Mouse (Mus musculus) megakaryocyte, embryonic 14.5 days (primary cell): ENCODE results near the gene Scgb2b18.
"Not testable (repeated sequence)": the region's sequence is repeated elsewhere in the genome, so short reads cannot be mapped to it uniquely, and the experiment has no call there.

Source experiments
- FLI1 ChIP-seq: IDR thresholded peaks from 2 replicates; pipeline ENCODE4 v1.6.1; 2012; ENCODE audit warnings: low read length, inconsistent platforms, mixed read lengths
- GATA1 ChIP-seq: IDR thresholded peaks from 3 replicates; pipeline ENCODE4 v1.6.1; 2012; ENCODE audit warnings: mixed read lengths, low read length, inconsistent platforms, borderline replicate concordance

- TF ChIP-seq GATA1, FLI1: not testable (repeated sequence)
These were observed 11.6 kb upstream of the Scgb2b18 start, which contains the start of gene Scgb1b18 for GRCm38 (mm10) chr7:33185268-33185667.
